Mouse (Mus musculus): ENCODE measurements around the gene Bmp4.

GRCm38 (mm10) chr14:46380286-46380721 lies 10.2 kb downstream of the Bmp4 start:
- TF ChIP-seq CTCF (IDR thresholded peaks at IDR 0.05; ENCODE audit: low read depth, low read length) (no peak), POLR2A (IDR thresholded peaks at IDR 0.05; ENCODE audit: borderline replicate concordance, low read depth, low read length) (no peak)

Measured in bone marrow macrophage, adult 2 months (primary cell).